Mouse (Mus musculus) liver, adult (tissue): ENCODE results near the gene Gtf2e1.

Experiments used
- GATA4 ChIP-seq: IDR thresholded peaks from 2 replicates; pipeline ENCODE4 v1.6.1; 2014; ENCODE audit warnings: mild to moderate bottlenecking, low read length; ENCODE audit not compliant: insufficient replicate concordance

Gtf2e1 gene

DNA sequence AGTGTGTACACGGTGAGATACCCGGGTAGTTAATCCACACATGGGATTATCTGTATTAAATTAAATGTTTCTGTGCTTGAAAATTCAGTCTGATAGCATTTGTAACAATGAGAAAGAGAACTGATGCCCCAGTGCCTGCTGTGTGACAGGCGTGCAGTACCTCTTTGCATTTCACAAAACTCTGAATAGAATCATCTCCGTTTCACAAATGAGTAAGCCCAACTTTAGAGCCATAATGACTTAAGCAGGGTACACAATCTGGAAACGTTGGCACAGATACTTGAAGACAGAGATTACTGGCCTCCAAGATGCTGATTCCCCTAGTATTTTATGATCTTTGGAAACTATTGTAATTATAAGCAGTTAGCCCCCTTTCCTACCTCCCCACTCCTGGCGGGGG, 26.5 kb upstream of the Gtf2e1 start:
- no peak for TF ChIP-seq GATA4

- no peak for TF ChIP-seq GATA4
These were observed 25.5 kb upstream of the Gtf2e1 start for GRCm38 (mm10) chr16:37565117-37565516.

- TF ChIP-seq GATA4 = no peak
These were observed 23.4 kb upstream of the Gtf2e1 start for GRCm38 (mm10) chr16:37562961-37563360.

- TF ChIP-seq GATA4 = no peak
These were observed 22.8 kb upstream of the Gtf2e1 start for GRCm38 (mm10) chr16:37562414-37562813.

GRCm38 (mm10) chr16:37552824-37553223, 13.2 kb upstream of the Gtf2e1 start:
- TF ChIP-seq GATA4 = no peak

- no peak for TF ChIP-seq GATA4
These were observed 11.4 kb upstream of the Gtf2e1 start for GRCm38 (mm10) chr16:37550981-37551380.

DNA sequence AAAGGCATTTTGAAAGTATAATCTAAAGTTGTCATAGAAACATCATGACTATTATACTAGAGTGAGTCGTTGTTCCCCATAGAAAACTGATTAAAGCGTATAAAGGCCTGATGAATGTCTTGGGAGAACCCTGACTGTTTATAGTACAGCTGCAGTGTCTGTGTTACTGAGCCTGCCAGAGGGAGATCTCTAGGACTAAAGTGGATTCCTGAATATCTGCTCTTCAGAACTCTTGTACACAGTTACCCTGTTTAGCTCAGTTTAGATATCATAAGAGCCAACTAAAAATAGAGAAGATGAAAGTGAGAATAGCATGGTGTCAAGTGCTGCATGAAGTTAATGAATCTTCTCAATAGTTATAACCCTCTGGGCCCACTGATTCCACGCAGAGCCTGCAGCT, 10.7 kb upstream of the Gtf2e1 start:
- TF ChIP-seq GATA4 = no peak

GRCm38 (mm10) chr16:37546312-37546711, 6.7 kb upstream of the Gtf2e1 start:
- no peak for TF ChIP-seq GATA4

DNA sequence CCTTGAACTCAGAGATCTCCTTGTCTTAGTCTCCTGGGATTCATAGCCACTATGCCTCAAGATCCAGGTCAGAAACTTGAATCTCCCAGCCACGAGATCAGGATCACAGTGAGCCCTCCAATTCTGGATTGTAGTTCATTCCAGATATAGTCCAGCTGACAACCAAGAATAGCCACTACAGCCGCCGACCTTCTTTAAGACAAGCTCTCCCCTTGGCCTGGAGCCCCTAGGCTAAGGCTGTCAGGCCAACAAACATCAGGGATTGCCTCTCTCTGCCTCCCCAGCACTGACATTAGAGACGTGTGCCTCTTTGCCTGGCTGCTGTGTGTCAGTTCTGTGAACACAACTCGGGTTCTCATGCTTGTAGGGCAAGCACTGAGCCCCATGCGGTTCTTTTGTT, 1.2 kb upstream of the Gtf2e1 start:
- TF ChIP-seq GATA4 = no peak

GRCm38 (mm10) chr16:37539240-37539610, 364 bp downstream of the Gtf2e1 start:
- no peak for TF ChIP-seq GATA4

DNA sequence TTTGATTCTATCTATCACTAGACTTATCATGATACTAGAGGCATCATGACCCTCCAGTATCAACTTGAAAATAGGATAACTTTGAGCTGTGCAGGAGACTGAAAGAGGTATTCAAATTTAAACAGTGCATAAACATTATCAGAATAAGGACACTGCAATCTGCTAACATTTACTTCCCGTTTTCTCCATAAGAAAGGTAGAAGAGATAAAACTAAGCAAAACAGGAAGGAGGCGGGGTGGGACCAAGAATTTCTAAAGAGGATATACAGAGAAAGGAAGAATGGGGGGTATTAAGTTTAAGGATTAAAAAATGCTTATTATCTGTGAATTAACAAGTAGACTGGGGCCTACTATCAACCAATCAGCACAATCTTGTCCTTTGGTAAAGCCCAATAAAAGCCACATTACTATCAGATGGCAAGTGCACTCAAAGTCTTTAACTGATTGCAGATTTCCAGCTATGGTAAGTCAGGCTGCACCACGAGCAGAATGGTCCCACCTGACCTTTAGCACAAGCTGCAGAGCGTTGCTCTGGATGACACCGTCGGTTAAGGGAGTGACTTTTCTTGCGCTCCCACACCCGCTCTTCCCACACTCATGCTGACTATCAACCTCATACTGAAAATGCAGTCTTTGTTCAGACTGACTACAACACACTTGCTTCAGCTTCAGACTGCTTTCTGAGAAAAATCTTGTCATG, 6.1 kb downstream of the Gtf2e1 start:
- no peak for TF ChIP-seq GATA4

DNA sequence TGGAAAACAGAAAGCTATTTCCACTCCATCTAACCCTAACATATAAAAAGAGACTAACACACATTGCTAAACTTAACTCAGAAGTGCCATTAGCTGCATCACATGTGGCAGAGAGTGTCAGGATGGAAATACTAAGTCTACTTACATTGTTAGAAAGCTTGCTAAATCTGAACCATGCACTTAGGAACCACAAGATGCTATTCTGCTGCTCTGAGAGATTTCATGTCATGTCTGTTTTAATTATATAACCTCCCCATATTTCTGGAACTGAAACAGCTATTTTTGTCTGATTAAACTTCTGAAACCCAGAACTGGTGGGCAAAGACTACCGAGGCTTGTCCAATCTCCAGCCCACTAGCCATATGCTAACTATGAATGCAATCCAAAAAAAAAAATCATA, 7.5 kb downstream of the Gtf2e1 start:
- no peak for TF ChIP-seq GATA4

DNA sequence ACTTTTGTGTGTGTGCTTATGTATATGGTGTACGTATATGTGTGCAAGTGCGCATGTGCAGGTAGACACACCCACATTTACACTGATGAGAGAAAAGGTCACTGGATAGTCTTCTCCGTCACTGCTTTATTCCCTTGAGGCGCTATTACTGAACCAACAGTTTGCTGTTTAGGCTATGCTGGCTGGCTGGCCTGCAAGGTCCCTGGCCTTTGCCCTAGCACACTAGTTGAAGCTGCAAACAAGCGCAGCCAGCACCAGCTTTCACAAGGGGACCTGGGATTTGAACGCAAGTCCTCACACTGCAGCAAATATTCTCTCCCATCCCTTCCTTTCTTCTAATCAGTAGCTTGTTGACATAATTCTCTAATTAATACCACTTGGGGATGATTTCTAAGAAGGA, 9.4 kb downstream of the Gtf2e1 start:
- TF ChIP-seq GATA4 = no peak

GRCm38 (mm10) chr16:37526688-37527223, 12.8 kb downstream of the Gtf2e1 start:
- TF ChIP-seq GATA4 = no peak

GRCm38 (mm10) chr16:37525121-37525520, 14.5 kb downstream of the Gtf2e1 start:
- TF ChIP-seq GATA4 = no peak

- TF ChIP-seq GATA4 = no peak
These were observed 17.4 kb downstream of the Gtf2e1 start for GRCm38 (mm10) chr16:37522100-37522697.

GRCm38 (mm10) chr16:37520190-37521040, 19.2 kb downstream of the Gtf2e1 start:
- TF ChIP-seq GATA4 = no peak

- no peak for TF ChIP-seq GATA4
These were observed 19.9 kb downstream of the Gtf2e1 start for GRCm38 (mm10) chr16:37519721-37520120.
